ENCODE assay signal across 10 mouse cellular contexts in the genomic region with DNA sequence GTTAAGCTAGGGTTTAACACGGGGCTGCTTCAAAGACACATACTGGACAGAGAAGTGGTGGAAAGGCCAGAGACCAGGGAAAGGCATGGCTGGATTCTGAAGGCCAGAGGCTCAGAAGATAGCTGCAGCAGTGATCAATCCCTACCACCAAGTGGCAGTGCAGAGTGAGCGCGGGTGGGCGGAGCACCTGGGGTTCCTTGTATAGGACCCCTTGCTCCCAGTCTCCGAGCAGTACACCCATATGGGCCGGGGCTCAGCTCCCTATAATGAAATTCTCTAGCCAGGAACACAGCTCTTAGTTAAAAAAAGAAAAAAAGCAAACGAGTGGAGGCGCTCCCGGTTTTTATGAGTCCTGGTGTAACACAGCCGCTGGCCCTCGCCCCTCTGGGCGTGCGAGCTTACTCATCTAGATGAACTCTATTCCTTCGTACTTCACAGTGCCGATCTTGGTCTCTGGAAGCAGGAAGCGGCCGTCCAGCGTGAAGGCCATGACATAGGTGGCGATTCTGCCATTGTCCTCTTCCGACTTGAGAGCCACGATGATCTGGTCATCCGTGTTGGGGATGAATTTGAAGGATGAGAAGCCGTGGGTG. TPM values are rescaled to one million over a fixed set of nuclear protein-coding genes. Genes with fewer than 3 reads are reported as not detected.
A peak's percentile ranks its signal among the peaks of the same experiment; 100 is the strongest.
DNase-seq lines count a peak whose midpoint lies in the region; ATAC-seq and TF ChIP-seq lines count a peak whose summit lies in the region.
"Had no signal": no experiment of that assay in that cellular context is flagged by ENCODE, and none has a peak within 500 bp of the region (broad histone marks: within the 10 kb centered on the region; RNA-seq: fewer than 3 reads in every experiment).

No protein-coding gene starts in this region.

- no peaks in the 10 kb centered on the region for H3K9me3 ChIP-seq in stomach, postnatal 0 days (ENCODE audit: control insufficient read depth, low read length)
- H3K9me3 ChIP-seq in midbrain, embryonic 13.5 days: no peaks in the 10 kb centered on the region
- H3K9me3 ChIP-seq in forebrain, embryonic 12.5 days: no peaks in the 10 kb centered on the region
- H3K9me3 ChIP-seq: embryonic facial prominence, embryonic 13.5 days had no signal

- peak; percentile 33 to 42 for DNase-seq in kidney, adult 8-10 months
- DNase-seq in kidney, adult 18-20 months: no peak
- DNase-seq in testis, postnatal 10 days (ENCODE audit: low spot score): peak; percentile 81
- no peak for DNase-seq in testis, postnatal 14 days (ENCODE audit: low spot score)
- peak; percentile 75 to 79 for DNase-seq in cerebellum, postnatal 10 days
- peak; percentile 65 for DNase-seq in stomach, postnatal 0 days (ENCODE audit: low spot score)

- no peaks in the 10 kb centered on the region; the same call in 1 of the 2 replicates for H3K4me1 ChIP-seq in stomach, postnatal 0 days (replicated peaks; ENCODE audit: control insufficient read depth, insufficient read depth)
- no peaks in the 10 kb centered on the region for H3K4me1 ChIP-seq in midbrain, embryonic 13.5 days (replicated peaks)
- no peaks in the 10 kb centered on the region for H3K4me1 ChIP-seq in forebrain, embryonic 12.5 days
- H3K4me1 ChIP-seq: embryonic facial prominence, embryonic 13.5 days had no signal

- H3K4me2 ChIP-seq in stomach, postnatal 0 days (replicated peaks; ENCODE audit: low read depth): no peak overlapping the region
- no peak overlapping the region for H3K4me2 ChIP-seq in midbrain, embryonic 13.5 days (replicated peaks)
- H3K4me2 ChIP-seq in forebrain, embryonic 12.5 days: no peak overlapping the region
- H3K4me2 ChIP-seq: embryonic facial prominence, embryonic 13.5 days had no signal

- ATAC-seq in stomach, postnatal 0 days (ENCODE audit: low FRiP score, low TSS enrichment): no peak
- no peak for ATAC-seq in midbrain, embryonic 13.5 days
- no peak for ATAC-seq in forebrain, embryonic 12.5 days (ENCODE audit: low FRiP score)

- H3K27me3 ChIP-seq in stomach, postnatal 0 days (ENCODE audit: control insufficient read depth, insufficient read depth, low read length): no peaks in the 10 kb centered on the region
- no peaks in the 10 kb centered on the region for H3K27me3 ChIP-seq in midbrain, embryonic 13.5 days
- H3K27me3 ChIP-seq in forebrain, embryonic 12.5 days: no peaks in the 10 kb centered on the region
- H3K27me3 ChIP-seq: embryonic facial prominence, embryonic 13.5 days had no signal

- 79% methylated on average over 23 of the region's 23 CpGs for WGBS in stomach, postnatal 0 days
- 88% methylated on average over 23 of the region's 23 CpGs for WGBS in midbrain, embryonic 13.5 days
- 88% methylated on average over 23 of the region's 23 CpGs for WGBS in forebrain, embryonic 12.5 days

- H3K36me3 ChIP-seq in stomach, postnatal 0 days (ENCODE audit: control insufficient read depth, insufficient read depth, low read length): peaks cover 22% of the 10 kb centered on the region
- peaks cover 67% of the 10 kb centered on the region for H3K36me3 ChIP-seq in midbrain, embryonic 13.5 days
- peaks cover 64% of the 10 kb centered on the region for H3K36me3 ChIP-seq in forebrain, embryonic 12.5 days (replicated peaks)

- no peak overlapping the region for H3K4me3 ChIP-seq in stomach, postnatal 0 days (ENCODE audit: low read depth, low read length)
- H3K4me3 ChIP-seq in midbrain, embryonic 13.5 days (replicated peaks): no peak overlapping the region
- H3K4me3 ChIP-seq in forebrain, embryonic 12.5 days (replicated peaks): no peak overlapping the region
- H3K4me3 ChIP-seq: embryonic facial prominence, embryonic 13.5 days had no signal

- no peak overlapping the region for H3K27ac ChIP-seq in stomach, postnatal 0 days (replicated peaks)
- no peak overlapping the region; the same call in 1 of the 2 replicates for H3K27ac ChIP-seq in midbrain, embryonic 13.5 days
- no peak overlapping the region for H3K27ac ChIP-seq in forebrain, embryonic 12.5 days
- H3K27ac ChIP-seq: macrophage had no signal

- TF ChIP-seq CTCF in stomach, postnatal 0 days (IDR thresholded peaks at IDR 0.05; ENCODE audit: low read depth): peak; percentile 61

- H3K9ac ChIP-seq in stomach, postnatal 0 days (ENCODE audit: low read length): no peak overlapping the region
- no peak overlapping the region for H3K9ac ChIP-seq in midbrain, embryonic 13.5 days (replicated peaks)
- no peak overlapping the region for H3K9ac ChIP-seq in forebrain, embryonic 12.5 days
- H3K9ac ChIP-seq: embryonic facial prominence, embryonic 13.5 days had no signal

- TF ChIP-seq EP300 in stomach, postnatal 0 days (optimal IDR thresholded peaks at IDR 0.05): no peak

RNA-seq across cellular contexts. Expression of a gene that starts 5.5 kb away (rescaled TPM):
- 142 and 144 TPM in 2 replicates for polyA plus RNA-seq in stomach, postnatal 0 days (2015; fragmentation: Nextera tagmentation; extraction: Ambion mirVana)
- 1.7 and 2.3 TPM in 2 replicates for polyA plus RNA-seq in midbrain, embryonic 13.5 days (2015; fragmentation: Nextera tagmentation; extraction: Ambion mirVana)
- 1.2 TPM in 2 replicates for polyA plus RNA-seq in forebrain, embryonic 12.5 days (2016; fragmentation: Nextera tagmentation; extraction: Ambion mirVana)

RNA-seq across cellular contexts. Expression of a gene that starts 11.5 kb away (rescaled TPM):
- 32.3 and 33.9 TPM in 2 replicates for polyA plus RNA-seq in stomach, postnatal 0 days (2015; fragmentation: Nextera tagmentation; extraction: Ambion mirVana)
- 23.5 and 26.0 TPM in 2 replicates for polyA plus RNA-seq in midbrain, embryonic 13.5 days (2015; fragmentation: Nextera tagmentation; extraction: Ambion mirVana)
- 25.4 and 27.0 TPM in 2 replicates for polyA plus RNA-seq in forebrain, embryonic 12.5 days (2016; fragmentation: Nextera tagmentation; extraction: Ambion mirVana)

RNA-seq across cellular contexts. Expression of a gene that starts 20.6 kb away (rescaled TPM):
- 9.0 and 11.0 TPM in 2 replicates for polyA plus RNA-seq in stomach, postnatal 0 days (2015; fragmentation: Nextera tagmentation; extraction: Ambion mirVana)
- 2.5 and 2.8 TPM in 2 replicates for polyA plus RNA-seq in midbrain, embryonic 13.5 days (2015; fragmentation: Nextera tagmentation; extraction: Ambion mirVana)
- 1.8 and 2.9 TPM in 2 replicates for polyA plus RNA-seq in forebrain, embryonic 12.5 days (2016; fragmentation: Nextera tagmentation; extraction: Ambion mirVana)

RNA-seq across cellular contexts. Expression of a gene that starts 51.9 kb away (rescaled TPM):
- 72.7 and 77.2 TPM in 2 replicates for polyA plus RNA-seq in stomach, postnatal 0 days (2015; fragmentation: Nextera tagmentation; extraction: Ambion mirVana)
- polyA plus RNA-seq in midbrain, embryonic 13.5 days (2015; fragmentation: Nextera tagmentation; extraction: Ambion mirVana): 37.2 and 42.2 TPM in 2 replicates
- 47.0 and 48.0 TPM in 2 replicates for polyA plus RNA-seq in forebrain, embryonic 12.5 days (2016; fragmentation: Nextera tagmentation; extraction: Ambion mirVana)

Comparison
In these comparisons a context has a peak if more than half of its experiments do, and no peak if none do; other contexts are left out.
1. DNase-seq: peak in kidney, adult 8-10 months (2 of 2), testis, postnatal 10 days (single experiment), cerebellum, postnatal 10 days (2 of 2) and stomach, postnatal 0 days (single experiment); none in kidney, adult 18-20 months (single experiment) and testis, postnatal 14 days (single experiment).
2. RNA of a gene that starts 5.5 kb away (polyA plus RNA-seq): 142 to 144 TPM in stomach, postnatal 0 days; 1.7 to 2.3 TPM in midbrain, embryonic 13.5 days and 1.2 TPM in forebrain, embryonic 12.5 days; every median in the first group is over 10 times any median in the second.